Mouse (Mus musculus) regulatory T cell (primary cell): ENCODE results near the gene Gm5148.

Experiments
- in situ Hi-C: fragments of 300-600 bp; cut with MboI, MseI; formaldehyde crosslinking; loops from one replicate; pipeline ENCODE4 v1.15.1; 2025; ENCODE audit warnings: high pct_unique_total_duplicates

The Gm5148 gene

DNA sequence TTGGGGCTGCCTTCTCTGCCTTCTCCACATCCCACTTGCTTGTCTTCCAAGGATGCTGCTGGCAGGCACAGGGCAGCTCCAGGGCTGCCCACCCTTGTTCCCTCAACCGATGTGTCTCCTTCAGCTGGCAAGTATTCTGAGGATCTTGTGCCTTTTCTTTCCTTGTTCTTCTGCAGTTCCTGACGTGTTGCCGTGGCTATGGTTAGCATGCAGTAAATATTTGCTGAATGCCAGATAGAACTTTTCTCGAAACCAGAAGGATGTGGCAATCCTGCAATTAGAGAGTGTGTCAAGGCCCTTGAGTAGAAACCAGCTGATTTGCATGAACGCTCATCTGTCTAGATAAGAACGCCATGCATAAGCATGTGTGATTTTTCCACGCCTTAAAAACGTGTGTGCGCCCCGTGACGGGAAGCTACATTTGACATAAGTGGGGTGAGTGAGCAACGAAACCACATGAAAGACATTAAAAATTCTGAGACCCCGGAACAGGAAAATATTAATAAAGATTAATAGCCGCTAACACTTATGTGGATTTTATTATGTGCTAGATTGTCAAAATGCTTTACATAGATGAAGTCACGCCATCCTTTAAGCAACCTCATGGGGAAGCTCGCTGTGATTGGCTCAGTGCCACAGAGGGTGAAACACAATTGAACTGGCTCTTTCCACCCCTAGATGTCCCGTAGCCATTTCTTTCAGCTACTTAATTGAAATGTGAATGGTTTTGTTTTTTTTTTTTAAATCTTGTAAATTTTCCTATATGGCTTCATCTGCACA lies 14.1 kb upstream of the Gm5148 start:
- in situ Hi-C loops: no loop called here

DNA sequence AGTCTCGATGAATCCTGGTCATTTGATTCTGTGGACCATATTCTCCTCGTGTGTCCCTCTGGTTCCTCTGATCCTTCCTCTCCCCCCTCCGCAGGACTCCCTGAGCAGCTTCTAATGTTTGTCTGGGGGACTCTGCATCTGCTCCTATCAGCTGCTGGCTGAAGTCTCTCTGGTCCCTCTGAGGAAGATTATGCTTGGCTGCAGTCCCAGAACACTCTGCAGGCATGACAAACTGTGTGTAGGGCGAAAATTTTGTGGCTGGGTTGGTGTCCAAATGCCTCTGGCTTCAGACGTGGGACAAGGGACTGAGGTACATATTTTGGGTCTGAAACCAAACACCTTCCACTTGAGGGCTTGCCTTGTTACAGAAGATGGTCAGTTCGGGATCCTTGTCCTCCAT lies 13.1 kb upstream of the Gm5148 start:
- in situ Hi-C loops: no loop called here

DNA sequence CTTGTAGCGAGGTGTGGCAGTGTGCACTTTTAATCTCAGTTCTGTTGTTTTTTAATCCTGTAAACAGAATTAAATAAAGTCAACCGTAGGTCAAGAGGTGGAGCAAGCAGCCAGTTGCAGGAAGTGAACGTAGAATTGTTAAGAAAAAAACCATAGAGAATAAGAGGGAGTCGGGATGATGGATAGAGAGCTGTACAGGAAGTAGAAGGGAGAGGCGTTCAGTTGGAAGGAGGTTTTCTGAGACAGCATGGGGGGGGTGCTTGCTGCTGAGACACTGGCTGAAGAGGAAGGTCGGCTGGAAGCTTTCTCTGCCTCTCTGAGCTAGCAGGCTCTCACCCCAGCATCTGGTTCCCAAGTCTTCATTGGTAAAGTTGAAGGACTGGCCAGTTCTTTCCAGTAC lies 10.9 kb upstream of the Gm5148 start:
- in situ Hi-C loops: no loop called here

DNA sequence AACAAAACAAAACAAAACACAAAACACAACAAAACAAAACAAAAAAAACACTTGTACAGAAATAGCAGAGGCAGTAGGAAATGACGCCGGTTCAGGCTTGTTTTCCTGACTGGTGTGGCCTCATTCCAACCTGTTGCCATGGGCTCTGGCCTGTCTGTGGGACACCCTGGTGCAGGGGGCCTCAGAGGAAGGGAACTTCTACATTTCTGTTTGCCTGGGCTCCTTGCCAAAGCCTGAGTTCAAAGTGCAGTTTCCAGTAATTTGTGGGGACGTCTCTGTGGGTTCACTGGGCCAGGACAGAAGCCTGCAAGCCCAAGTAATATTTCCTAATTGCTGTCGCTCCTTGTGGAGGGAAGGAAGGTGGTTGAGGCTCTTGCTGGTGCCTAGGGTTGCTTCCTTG lies 4.9 kb upstream of the Gm5148 start:
- in situ Hi-C loops: no loop called here

DNA sequence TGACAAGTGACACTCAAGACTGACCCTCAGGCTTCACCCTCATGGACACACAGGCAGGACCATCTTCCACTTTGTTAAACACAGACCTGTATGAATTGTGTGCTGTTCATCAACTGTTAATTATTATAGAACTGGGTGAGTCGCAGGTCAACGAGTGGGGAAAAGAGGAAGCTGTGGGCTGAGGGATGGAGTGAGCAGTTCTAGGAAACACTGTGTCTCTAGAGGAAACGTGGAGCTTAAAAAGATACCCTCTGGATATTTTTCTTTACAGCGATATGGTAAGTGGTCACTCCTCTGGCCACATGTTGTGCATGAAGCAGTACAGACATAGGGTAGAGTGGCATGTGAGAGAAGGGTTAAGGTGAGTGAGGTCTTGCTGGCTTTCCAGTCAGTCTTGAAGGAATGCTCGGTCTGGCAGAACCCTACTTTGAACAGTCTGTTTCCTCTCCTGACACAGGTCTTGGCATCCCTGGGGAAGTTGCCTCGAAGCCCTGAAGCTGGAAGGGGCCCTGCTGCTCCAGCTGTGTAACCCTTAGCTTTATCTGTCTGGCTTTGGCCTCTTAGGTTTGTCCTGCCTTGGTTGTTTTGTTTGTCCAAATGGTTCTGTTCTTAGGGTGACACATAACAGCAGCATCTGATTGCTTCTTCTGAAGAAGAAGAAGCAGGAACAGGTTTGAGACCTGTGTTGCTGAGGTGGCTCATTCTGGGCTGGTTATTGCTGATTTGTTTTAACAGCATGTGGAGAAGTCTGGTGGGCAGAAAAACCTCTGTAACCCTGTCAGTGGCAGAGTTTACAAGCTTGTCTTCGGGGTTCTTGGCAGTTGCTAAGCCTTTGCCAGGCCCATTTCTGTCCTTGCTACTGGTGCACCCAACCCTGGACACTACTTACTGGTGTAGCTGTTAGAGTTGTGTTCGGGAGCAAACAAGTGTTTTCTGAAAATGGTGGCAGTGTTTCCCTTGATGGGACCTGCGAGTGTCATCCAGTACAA lies 4.1 kb upstream of the Gm5148 start:
- in situ Hi-C loops: no loop called here

DNA sequence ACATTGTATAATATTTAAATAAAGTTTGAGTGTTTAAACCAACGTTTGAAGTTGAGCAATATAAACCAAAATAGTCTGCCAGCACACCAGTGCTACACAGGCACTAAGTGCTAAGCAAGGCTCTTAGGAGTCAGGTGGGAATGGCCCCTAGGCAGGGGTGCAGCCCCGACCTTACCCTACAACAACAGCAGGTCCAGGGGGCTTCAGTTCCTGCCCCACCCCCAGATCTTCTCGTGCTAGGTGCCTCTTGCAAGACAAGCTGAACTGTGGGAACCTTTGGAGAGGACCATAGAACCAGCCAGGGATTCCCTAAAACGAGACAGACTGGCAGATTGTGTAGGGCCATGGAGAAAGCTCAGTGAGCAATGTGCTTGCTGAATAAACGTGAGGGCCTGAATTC lies 3.1 kb upstream of the Gm5148 start:
- in situ Hi-C loops: no loop called here

GRCm38 (mm10) chr3:37726501-37727140 lies 2.3 kb upstream of the Gm5148 start:
- in situ Hi-C loops: no loop called here

DNA sequence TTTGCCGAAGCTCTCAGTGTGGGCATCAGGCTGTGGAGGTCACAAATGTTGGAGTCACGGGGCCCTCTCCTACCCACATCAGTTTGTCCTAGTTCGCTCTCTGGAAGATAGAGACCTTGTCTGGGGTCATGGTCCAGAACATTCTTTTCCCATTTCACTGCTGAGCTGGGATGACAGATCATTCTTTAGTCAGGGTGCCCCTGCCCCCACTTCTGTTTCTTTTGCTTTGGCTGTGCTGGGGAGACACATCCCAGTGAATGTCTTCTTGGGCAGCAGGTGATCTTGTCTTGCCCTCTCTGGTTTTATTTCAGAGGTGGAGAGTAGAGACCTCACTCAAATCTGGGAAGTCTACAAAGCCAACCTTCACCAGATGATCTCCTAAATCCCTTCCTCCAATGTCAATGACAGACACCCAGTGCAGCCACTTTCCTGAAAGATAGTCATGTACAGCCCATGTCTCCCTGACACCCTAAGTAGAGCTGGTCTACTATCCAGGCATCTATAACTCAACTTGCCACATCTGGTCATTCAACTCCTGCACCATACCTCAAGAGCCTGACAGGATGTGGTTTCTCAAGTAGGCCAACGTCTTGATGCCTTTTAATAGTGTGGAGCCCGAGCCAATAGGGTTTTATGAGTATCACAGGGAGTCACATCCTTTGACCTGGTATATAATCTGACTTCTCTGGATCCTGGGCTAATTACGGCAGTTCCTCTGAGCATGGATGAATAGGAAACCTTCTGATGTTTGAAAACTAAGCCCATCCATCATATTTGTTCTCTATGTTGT lies 851 bp upstream of the Gm5148 start:
- in situ Hi-C loops: no loop called here

DNA sequence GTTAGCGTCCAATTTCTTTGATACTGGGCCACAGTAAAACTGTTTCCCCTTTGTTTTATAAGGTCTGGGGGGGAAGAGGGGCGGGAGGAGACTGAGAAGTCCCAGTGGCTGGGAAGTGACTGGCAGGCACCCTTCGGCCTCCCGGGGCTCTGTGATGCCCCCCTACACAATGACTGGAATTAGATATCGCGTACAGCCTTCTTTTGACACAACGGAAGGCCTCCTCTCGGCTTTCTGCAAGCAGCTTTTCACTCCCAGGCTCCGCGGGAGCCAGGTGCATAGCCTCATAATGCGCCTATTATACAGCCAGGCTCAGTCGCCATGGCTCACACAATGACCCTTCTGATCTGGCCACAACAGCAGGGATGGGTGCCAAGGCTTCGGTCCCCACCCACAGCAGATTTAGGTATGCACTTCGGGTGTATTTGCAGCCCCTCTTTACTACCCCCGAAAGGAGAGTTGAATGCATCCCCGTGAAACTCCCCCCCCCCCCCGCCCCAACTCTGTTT lies 574 bp downstream of the Gm5148 start:
- in situ Hi-C loops: no loop called here

DNA sequence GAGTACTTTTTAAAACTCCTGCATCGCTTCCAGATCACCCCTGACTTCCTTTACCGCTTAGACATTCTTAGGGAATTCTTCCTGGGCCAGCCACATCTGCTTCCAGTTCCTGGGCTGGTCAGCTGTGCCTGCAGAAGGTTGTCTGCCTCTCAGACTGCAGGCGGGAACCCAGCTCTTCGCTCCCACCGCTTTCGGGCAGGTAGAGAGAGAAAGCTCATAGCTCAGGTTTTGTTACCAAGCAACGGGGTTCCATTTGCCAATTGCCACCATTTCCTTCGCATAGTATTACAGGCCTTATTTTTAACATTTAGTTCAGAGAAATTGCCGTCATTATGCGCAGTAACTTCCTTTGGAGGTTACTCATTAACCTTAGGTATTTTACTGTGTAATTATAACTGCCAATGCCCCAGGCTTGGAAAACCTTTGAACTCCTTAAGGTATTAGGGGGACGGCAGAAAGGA lies 1.2 kb downstream of the Gm5148 start:
- in situ Hi-C loops: no loop called here

DNA sequence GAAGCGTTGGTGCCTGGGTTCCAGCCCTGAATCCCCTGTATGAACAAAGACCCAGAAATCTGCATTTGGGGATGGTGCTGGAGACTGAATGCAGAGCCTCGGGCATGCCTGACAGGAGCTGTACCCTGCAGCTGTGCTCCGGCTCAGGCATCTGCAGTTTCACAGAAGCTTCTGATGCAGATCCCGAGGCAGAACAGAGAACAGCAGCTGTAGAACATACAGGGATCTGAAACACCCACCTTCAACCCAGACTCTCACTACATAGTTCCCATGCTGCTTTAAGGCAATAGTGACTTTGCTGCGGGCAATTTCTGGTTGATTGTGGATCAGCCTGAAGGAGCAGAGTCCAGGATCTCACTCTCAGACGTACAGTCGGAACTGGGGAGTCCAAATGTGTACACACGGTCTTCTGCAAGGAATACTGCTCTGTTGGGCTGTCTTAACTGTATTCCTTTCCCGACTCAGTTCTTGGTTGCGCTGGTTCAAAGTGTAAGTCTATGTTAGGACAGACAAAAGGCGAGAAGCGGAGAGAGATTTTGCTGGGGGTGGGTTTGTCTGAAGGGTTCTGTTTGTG lies 1.7 kb downstream of the Gm5148 start:
- in situ Hi-C loops: no loop called here

DNA sequence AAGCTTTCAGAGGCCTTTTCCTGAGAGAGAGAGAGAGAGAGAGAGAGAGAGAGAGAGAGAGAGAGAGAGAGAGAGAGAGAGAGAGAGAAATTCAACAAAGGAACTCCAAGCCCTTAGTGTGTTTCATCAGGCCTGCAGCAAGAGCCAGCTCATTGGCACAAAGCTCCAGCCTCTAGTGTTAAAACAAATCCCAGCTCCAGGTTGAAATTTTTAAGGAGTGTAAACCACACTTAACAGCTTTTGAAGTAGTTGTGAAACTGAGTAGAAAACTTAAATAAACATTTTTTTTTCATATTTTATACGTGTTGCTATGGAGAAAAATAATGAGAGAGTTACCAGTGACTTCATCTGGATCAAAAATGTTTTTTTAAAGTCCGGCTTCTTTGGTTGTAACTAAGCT lies 7.3 kb downstream of the Gm5148 start:
- in situ Hi-C loops: no loop called here

DNA sequence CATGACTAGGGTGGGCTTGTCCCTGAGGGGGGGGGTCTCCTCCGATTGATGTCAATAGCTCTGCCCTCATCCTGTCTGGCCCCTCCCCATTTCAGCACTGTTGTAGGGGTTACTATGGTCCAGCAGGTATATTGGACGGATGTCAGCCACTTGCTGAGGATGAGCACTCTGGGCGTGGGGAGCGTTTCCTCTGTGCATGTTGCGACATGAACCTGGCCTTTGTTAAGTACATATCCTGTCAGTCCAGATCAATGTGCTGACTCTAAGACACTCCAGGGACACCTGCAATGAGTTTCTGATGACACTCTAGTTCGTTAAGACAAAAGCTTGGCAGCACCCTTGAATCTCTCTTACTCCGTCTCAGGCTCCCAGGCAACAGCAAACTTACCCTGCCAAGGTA lies 8.6 kb downstream of the Gm5148 start:
- in situ Hi-C loops: no loop called here

- in situ Hi-C loops: no loop called here
These were observed 11.8 kb downstream of the Gm5148 start for GRCm38 (mm10) chr3:37712501-37712900.

DNA sequence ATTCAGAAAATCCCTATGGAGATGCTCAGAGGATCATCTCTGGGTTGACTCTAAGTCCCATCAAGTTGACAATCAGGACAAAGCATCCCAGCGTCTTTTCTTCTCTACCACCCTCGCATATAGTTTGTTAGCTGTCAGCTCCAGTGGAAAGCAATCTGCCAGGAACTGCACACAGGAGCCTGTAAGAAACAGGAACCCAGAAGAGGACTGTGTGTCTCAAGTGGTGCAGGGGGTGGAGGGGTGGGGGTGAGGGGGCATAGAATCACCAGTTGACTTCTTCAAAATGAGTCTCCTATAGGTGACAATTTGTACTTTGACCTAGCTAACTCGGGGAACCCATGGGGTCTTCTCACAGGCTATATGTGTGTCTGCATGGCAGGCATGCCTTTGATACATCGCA lies 12.7 kb downstream of the Gm5148 start:
- in situ Hi-C loops: no loop called here

DNA sequence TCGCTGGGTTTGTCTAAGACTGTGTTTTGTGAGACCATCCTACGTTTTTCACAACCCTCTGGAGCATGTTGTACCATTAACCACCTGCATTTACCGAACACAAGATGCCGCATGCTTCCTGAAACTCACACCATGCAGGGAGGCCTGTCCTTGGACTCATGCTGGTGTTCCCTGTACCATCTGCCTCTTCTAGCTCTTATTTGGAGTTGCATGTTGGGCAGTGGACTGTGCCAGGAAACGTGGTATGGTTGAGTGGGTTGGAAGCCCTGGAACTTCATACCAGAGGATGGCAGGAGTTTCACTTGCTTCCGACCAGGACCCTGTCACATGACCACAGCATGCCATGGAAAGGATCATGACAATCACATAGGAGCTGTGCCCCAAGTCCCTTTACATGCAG lies 16.5 kb downstream of the Gm5148 start:
- in situ Hi-C loops: no loop called here

DNA sequence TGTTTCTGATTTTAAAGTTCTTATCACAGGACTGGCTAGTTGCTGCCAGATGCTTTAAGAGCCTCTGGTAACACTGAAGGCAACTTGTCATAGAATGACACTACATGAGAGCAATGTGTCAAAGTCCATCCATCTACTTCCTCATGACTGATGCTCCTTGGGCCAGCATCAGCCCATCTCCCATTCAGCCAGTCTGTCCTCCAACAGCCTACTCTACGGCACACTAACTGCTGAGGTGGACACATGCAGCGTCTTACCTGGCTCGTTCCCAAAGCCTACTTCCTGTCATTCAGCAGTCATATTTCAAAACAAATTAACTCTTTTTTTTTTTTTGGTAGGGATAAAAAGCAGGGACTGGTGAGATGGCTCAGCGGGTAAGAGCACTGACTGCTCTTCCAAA lies 17.9 kb downstream of the Gm5148 start:
- in situ Hi-C loops: no loop called here

DNA sequence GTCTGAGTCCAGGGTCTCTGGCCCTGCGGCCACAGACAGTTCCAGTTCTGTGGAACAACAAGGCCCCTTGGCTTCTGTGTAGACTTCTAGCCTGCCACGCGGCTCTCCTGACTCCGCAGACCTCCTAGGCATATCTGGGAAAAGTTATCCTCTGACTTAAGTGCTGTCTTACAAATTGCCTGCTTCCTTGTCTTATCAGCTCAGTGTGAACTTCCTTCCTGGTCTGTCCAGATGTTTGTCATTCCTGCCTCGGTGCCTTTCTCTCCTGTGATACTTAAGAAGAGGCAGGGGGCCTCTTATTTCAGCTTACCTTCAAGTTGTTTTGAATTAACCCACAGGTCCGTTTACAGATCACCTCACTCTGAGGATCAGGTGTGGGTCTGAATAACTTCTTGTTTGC lies 18.9 kb downstream of the Gm5148 start:
- in situ Hi-C loops: no loop called here

GRCm38 (mm10) chr3:37704701-37705279 lies 19.5 kb downstream of the Gm5148 start:
- in situ Hi-C loops: no loop called here

GRCm38 (mm10) chr3:37703066-37703465 lies 21.2 kb downstream of the Gm5148 start:
- in situ Hi-C loops: no loop called here
